Mouse (Mus musculus): Measurements from ENCODE around the gene Ddhd1. TPM values are rescaled to one million over a fixed set of nuclear protein-coding genes. Genes with fewer than 3 reads are reported as not detected.

The Ddhd1 gene
- polyA plus RNA-seq (2017; shearing (Covaris generic)): 10 to 100 TPM in 1 of 2 experiments, 1 to 10 TPM in 1; 8.5 to 16.3 TPM

DNA sequence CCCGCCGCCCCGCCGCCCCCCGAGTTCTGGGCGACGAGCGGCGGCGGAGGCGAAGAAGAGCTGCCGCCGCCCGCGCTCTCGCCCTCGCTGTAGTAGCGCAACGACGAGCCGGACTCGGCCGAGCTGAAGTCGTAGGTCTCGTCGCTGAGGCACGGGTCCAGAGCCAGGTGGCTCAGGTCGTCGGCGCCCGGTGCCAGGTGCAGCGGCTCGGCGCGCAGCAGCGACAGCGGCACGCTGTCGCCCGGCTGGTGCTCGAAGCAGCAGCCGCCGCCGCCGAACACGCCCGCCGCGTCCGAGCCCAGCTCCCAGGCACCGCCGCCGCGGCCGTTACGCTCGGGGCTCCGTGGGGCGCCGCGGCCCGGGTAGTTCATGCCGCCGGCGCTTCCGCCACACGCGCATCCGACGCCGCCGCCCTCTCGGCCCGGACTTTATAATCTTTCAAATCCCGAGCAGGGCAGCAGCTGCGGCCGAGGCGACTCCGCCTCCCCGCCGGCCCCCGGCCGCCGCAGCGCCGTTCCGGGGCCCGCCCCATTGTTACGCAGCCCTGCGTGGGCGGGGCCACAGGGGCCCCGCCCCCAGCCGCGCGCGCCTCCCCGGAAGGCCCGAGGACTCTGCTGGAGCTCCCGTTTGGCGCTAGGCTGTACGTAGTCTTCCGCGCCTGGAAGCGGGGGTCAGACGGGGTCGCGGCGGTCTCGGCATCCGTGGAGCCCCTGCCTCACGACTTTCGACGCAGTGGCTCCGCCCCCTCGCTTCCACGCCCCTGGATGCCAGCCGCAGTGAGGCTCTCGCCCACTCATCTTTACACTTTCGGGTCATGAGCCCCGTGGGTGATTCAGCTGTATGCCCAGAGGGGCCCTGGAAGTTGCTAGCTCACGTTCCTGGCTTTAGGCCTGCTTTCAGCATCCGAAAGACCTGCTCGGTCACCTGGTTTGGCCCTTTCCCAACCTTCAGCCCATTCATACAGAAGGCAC is at the start of gene Ddhd1:
Ddhd1 (minus strand) TSS at position 503 of the 971 bp plus-strand sequence.
- ATAC-seq: peak; percentile 83

DNA sequence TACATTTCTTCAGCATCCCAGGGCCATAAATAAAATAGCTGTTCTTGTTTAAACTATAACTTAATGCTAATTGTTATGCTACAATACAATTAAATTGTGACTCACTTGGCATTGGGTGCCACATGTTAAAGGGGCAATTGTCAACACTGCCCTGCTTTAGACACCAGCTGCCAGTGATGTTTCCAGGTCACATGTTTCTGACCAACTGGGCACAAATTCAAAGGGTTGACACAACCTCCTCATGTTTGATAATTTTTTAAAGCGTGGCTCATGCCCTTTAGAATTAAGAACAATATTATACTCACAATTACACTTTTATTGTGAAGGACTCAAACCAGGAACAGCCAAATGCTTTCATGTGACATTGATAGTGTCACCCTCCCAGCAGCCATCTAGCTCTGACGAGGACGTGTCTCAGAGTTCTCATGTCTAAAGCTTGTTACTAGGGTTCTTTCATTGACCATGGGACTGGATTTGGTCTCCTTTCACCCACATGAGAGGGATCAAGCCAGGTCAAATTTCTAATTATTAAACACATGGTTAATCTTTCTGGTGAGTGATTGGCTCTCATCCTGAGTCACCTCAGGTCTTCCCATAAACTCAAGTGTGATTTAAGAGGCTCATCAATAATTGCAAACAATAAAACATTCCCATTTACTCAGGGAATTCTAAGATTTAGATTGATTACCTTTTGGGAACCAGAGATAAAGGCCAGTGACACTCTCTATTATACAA is 49.4 kb upstream of the Ddhd1 start:
- no peak for ATAC-seq

DNA sequence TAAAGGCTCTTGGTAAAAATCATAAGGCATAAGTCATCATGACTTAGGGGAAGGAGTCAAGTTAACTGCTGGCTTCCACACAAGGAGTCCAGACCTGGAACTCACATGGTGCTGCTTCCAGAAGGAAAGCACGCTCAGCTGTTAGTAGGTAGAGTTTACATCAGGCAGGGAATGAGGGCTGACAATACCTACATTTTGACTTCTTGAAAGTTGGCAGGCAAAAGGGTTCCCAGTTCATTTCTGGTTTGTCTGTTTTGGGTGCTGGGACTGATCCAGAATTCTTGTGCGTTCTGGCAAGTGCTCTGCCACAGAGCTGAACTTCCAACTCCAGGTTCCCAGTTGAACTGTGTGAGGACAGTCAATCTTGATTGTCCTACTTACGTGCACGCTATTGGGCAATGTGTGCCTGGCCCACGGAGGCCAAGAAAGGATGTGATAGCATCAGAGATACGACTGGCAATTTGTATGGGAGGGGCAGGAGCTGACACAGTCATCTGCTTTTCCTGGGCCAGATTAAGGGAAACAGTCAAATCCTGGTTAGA is 42.2 kb upstream of the Ddhd1 start:
- ATAC-seq: no peak

DNA sequence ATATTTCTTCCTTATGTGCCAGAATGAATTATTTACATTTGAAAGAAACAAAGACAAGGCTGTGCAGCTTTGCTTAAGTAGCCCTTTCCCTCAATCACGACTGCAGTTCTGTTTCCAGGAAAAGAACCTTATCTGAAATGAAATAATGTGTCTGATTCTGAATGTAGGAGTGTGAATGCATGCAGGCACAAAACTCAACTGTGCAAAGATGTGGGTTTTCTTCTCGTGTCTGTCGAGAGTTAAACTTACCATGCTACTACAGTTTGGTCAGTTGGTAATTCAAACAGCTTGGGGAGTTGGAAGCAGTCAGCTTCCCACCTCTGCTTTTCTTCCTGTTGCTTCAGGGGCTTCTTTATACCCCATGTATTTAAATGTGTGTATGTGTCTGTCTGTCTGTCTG is 40.9 kb upstream of the Ddhd1 start:
- no peak for ATAC-seq

DNA sequence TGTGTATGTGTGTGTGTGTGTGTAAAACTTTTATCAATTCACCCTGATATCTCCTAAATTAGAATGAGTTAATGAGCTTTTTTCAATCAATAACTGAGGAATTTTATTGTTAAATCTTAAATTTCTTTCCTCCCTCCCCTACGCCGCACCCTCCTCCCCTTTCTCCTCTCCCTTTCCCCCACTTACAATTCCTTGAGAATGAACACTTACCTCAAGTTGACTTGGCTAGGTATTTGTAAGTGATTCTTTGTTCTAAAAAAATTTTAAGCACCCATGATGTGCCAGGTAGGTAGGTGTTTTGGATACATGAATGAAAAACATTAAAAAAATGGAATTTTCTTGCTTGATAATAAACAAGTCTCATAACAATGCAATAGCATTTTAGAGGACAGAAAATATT is 38.2 kb upstream of the Ddhd1 start:
- no peak for ATAC-seq

DNA sequence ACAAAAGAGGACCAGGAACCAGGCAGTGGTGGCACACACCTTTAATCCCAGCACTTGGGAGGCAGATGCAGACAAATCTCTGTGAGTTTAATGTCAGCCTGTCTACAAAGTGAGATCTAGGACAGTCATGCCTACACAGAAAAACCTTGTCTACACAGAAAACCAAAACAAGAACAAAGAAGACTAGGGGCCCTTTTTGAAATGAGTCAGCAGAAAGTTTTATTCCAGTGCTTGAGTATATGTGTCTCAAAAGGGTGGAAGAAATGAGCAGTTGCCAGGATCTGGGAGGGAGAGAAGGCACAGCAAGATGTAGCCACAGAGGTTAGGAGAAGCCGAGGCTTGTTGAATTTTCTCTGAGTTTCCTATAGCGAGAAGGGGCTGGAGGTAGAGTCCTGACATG is 35.9 kb upstream of the Ddhd1 start:
- no peak for ATAC-seq

DNA sequence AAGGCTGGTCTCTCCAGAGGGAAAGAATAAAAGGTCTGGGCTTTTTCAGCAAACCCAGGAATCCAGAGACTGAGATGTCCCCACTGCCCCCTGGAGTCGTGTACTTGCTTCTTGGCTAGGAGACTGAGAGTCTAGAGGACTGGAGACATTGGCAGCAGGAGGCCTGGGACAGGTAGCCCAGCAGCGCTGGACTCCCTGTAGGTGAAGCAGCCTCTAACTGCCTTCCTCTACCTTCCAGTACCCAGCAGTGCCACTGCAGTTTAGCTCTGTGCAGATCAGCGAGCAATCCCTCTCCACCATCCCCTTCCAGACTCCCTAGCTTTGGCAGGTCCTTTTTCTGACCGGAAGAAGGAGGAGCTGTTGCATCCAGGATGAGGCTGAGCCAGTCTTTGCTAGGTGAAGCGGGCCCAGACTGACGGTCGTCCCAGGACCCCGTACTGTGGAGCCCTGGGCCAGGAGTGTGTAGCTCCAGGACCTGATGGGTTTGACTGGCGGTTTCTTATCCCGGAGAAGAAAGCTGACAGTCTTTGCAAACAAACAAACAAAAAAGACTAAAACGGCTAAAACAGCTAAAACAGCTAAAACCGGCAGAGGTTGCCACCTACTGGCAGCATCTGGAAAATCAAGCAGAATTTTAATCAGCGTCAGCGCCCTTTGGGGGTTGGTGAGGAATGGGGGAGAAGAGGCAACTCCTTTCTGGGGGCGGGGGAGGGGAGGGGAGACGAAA is 32.7 kb upstream of the Ddhd1 start:
- peak; percentile 71 for ATAC-seq

DNA sequence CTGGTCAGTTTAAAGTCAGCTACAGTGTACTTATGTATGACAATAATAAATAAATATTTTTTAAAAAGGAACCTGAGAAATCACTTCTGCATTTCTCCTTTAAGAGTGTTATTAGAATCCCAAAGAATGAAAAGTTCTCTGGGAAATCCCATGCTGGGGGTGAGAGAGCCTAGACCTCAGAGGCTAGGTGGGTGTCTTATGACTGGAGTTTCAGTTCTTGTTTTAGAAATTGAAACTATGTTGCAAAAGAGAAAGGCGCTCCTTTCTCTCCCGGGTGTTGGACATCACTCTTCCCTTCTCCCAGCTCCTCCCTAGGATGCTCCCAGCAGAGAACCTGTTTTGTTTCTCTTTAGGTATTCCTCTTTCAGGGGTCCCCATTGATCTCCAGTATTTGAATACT is 27.4 kb upstream of the Ddhd1 start:
- no peak for ATAC-seq

DNA sequence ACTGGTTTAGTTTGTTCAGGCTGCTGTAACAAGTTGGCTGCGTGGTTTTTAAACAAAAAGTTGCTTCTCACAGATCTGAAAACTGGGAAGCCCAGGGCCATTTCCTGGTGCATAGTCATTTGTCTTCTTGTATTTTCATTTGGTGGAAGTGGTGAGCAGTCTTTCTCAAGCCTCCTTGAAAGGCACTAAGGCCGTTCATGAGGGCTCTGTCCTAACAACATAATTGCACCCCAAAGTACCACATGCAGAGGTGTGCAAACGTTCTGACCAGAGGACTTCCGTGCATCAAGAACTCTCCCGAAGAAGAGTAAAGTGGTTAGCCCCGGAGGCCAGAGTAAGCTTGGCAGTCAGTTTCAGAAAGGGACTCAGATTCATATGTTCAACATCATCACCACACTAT is 18.8 kb upstream of the Ddhd1 start:
- ATAC-seq: no peak

DNA sequence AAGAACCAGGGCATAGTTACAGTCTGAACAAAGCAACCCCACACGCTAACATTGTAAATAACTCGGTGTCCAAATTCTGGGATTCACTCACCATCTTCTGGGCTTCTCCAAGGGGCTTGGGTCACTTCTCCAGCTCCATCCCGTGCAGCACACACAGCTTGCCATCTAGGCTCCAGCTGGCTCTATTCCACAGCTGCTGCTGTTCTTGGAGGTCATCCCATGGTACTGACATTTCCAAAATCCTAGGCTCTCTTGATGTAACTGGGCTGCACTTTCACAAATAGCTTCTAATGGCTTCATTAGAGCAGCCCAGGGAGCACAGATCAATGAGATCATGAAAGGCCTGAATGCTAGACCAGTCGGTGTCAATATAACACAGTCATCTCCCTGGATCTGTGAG is 10.4 kb upstream of the Ddhd1 start:
- no peak for ATAC-seq

DNA sequence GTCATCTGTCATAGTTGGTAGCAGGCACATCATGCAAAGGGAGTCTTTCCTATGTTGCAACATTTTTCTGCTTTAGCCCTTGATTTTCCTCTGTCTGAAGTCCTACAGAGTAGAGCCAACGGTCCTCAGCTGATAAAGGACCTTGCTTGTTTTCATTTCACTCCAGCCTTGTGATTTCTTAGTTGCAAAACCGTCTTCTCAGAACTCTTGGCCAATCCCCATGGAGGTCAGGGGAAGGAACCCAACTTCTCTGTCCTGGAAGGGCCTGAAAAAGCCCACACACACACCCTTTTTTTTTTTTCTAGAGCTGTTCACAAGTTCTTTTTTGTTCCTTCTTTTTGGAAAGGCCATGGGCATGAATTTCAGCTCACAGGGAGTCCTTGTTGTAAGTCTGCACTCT is 9.3 kb upstream of the Ddhd1 start:
- no peak for ATAC-seq

DNA sequence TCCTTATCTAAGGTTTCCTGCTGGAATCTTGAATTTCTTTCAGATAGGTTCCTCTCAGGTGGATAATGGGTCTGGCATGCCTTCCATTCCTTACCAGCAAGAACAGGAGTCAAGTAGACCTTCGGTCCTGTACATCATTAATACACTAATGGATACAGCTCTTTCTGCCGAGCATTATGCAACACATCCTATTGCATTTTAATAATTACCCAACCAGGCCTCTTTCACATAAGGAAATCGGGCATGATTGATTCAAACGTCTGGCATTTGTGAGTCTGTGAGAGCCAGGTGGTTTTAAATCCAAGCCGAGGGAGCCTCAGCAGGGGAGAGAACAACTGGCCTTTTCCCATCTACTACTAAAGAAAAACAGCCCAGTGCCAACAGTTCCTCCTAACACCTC is 3.6 kb upstream of the Ddhd1 start:
- ATAC-seq: no peak

DNA sequence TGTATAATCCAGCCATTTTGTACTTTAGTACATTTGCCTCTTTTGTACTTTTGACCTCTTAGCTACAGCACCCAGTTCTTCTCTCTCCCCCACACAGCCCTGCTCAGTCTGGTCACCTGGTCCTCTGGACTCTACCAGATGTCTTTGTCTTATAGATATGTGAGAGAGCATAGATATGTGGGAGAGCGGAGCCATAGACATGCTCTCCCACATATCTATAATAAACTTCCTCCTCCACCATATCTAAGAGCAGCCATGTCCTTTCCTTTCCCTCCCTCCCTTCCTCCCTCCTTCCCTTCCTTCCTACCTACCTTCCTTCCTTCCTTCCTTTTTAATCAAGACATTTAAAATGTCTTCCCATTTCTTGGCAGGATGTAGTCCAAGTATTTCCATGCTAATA is 2.4 kb upstream of the Ddhd1 start:
- no peak for ATAC-seq

DNA sequence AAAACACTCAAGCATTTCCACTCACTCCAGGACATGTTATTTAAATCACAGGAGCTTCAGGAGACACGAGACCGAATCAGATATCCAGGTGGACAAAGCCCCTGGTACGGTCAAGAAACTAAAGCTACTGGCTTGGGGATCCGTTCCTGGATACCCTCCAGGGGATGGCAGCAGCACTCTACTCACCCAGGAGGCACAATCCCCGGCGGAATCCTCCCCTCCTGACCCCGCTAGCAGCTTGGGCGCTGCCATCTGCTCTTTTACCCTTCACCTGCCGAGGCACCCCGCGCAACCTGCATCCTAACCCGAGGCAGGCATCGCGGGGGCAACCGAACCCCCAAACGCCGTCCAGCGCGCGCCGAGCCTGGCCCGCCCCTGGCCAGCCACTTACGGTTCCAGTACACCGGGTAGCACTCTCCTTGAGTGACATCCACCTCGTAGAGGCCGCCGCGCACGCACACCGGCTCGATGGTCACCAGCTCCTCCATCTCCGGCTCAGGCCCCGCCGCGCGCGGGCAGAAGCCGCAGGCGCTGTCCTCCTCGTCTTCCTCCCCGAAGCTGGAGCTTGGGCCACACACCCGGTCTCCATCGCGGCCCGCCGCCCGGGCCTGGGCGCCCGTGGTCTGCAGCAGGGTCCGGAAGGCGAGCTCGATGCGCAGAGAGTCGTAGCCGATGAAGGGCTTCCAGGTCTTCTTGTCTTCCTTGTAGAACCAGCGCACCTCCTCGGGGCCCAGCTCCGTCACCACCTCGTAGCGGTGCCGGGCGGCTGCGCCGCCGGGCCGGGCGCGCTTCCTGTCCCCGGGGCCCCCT is 907 bp downstream of the Ddhd1 start:
- peak; percentile 35 for ATAC-seq

DNA sequence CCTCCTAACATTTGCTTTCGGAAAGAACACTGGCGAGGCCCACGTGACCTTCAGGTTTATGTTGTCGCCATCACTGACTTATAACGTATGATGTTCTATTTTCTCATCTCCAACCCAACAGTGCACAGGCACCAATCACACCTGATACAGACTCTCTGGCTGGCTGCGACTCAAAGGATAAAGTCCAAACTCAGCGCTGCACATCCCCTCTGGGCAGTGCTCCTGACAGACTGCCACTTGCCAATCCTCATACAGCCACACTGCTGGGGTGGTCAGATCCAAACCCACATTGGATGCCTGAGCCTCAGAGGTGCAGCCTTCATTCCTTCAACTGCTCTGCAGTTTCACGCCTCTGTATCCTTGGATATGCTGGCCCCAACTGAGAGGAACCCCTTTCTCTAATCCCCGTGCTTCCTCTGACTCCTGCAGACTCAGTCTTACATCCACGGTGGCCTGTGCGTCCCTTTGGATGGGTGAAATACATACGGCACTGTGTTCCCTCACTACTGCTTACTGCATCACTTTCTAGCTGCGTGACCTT is 3.0 kb downstream of the Ddhd1 start:
- ATAC-seq: no peak

DNA sequence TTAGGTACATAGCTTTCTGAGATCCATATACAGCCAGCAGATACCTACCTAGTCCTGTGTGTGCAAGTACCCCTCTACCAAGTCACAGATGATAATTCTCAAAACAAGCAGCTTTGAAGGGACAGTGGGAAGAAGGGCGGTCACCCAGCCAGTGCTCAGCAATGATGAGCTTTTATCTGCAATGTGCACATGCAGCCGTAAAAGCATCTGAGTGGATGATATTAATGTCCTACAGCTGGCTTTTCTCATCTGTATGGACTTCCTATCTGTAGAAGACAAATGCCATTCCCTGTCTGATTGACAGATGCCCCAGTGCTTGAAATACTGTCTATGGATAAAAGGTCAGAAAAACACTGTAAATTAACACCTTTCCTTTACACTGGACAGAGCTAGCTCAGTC is 4.2 kb downstream of the Ddhd1 start:
- no peak for ATAC-seq

DNA sequence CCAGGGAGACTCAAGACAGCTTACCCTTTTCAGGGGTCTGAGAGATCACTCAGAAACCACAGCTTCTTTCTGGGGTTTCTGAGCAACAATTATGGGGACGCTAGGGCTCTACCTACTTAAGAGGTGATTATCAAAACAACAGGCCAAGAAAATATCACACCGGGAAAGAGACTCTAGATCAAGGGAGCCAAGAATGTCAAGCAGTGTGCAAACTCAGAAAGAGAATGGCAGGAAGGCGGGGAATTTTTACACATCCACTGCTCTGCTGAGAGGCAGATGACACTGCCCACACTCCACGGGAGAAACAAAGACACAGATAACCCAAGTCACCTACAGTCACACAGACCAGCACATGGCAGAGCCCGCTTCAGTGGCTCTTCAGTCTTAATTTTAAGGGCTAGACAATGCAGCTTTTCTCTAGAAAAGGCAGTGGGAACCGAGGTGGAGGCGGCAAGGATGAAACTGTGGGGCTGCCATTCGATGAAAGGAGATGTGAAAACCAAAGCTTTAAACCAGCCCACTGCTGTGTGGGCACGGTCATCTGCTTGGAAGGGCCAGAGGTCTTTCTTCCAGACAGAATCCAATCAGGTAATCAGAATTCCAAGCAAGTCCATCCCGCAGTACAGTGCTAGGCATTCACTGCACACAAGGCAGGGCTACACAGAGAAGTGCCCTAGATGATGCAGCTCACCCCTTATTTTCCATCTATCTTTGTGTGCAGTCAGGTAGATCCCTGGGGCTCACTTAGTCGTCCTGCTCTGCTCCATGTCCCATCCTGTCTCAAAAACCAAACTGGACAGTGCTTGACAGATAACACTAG is 8.7 kb downstream of the Ddhd1 start:
- ATAC-seq: peak; percentile 5

DNA sequence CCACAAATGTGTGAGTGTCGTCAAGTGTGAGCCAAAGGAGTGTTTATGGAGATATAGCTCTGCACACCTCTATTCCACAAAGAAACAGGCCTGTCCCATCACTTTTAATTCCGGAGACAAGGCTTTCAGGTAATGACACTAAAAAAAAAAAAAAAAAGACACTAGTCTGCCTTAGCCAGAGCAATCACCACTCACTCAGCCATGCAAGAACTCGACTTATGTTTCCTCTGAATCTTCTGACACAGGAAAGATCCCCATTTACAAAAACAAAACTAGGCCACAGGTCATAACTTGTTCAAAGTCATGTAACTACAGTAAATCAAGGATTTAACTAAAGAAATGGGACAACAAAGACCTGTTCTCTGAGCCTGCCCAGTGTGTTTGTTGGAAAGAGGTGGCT is 9.8 kb downstream of the Ddhd1 start:
- no peak for ATAC-seq

DNA sequence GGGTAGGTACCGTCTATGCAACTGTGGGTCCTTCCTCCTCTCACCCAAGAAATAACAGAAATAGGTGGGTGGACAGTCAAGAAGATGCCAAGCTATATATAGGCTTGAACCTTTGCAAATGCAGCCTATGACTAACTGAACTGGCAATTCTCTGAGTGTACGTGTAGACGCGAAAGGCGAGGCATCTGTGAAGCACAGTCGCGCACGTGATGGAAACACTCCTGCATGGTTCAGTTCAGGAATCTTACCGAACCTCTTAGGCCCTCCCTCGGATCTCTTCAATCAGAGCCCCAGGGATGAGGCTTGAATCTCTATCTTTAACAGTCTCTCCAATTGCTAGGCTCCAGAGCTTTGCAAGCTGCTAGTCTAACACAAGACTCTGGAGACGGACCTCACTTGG is 10.3 kb downstream of the Ddhd1 start:
- ATAC-seq: no peak

DNA sequence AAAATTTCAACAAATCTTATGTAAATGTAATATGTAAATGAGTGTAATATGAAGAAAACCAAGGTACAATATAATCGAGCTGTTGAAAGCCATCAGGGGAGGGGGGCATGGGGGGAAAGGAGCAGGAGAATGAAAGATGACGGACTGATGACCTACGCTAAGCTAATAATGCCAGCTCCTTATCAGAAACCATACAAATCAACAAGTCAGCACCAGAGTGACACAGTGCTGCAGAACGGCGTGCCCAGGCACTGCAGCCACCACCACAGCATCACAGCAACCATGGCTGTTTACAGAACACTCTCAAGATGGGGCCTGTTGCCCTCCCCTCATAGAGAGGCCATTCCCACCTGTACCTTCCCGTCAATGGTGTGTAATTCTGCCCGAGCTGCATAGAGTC is 10.8 kb downstream of the Ddhd1 start:
- ATAC-seq: peak; percentile 37

DNA sequence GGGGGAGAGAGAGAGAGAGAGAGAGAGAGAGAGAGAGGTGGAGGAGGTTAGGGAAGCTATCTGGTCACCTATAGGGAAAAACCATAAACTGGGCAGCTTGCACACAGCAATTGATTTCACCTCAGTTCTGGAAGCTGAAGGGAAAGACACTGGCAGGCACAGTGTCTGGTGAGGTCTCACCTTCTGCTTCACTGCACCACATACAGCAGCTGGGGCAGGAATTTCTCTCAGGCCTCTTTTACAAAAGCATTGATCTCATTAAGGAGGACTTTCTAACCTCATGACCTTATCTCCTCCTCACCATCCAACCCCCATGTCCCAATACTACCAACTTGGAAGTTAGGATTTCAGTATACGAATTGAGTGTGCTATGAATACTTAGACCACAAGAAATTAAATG is 13.2 kb downstream of the Ddhd1 start:
- ATAC-seq: no peak
